Mouse (Mus musculus) lung, adult 2 months (tissue): ENCODE measurements around the gene Syn3.

Source experiments
- CTCF ChIP-seq: fragments of 200-500 bp; IDR thresholded peaks from 2 replicates; pipeline ENCODE4 v1.5.1; 2011; ENCODE audit warnings: mild to moderate bottlenecking, low read length, control low read depth; ENCODE audit not compliant: insufficient read depth
- POLR2A ChIP-seq: fragments of 200-500 bp; IDR thresholded peaks from 2 replicates; pipeline ENCODE4 v1.6.1; 2011; ENCODE audit warnings: low read depth, mild to moderate bottlenecking, control low read depth, low read length, borderline replicate concordance; ENCODE audit errors: extremely low read depth

GRCm38 (mm10) chr10:86345645-86346044 is 153.1 kb downstream of the Syn3 start:
- TF ChIP-seq CTCF, result no peak
- no peak for TF ChIP-seq POLR2A
